Mouse (Mus musculus) bone marrow macrophage, adult 2 months (primary cell): Measurements from ENCODE around the gene Myh2.

Source experiments
- CTCF ChIP-seq: IDR thresholded peaks from 2 replicates; pipeline ENCODE4 v1.5.1; 2012; ENCODE audit warnings: low read depth, mild to moderate bottlenecking, low read length, moderate library complexity
- POLR2A ChIP-seq: IDR thresholded peaks from 2 replicates; pipeline ENCODE4 v1.6.1; 2012; ENCODE audit warnings: mild to moderate bottlenecking, low read depth, low read length, borderline replicate concordance

GRCm38 (mm10) chr11:67147283-67147921 is 23.4 kb upstream of the Myh2 start:
- TF ChIP-seq POLR2A, result no peak
- TF ChIP-seq CTCF, result no peak
